Mouse (Mus musculus) cerebellum, adult 11-12 months (tissue): ENCODE measurements around the gene Yipf2.
"Not testable (repeated sequence)": the region's sequence is repeated elsewhere in the genome, so short reads cannot be mapped to it uniquely, and the experiment has no call there.

Experiments used
- DNase-seq: peaks from one replicate; pipeline ENCODE4 v3.0.0; 2022

The Yipf2 gene

GRCm38 (mm10) chr9:21555198-21555742, 37.4 kb downstream of the Yipf2 start:
- DNase-seq, result no peak

- DNase-seq, result no peak
Observed at GRCm38 (mm10) chr9:21553607-21554273, 38.9 kb downstream of the Yipf2 start.

DNA sequence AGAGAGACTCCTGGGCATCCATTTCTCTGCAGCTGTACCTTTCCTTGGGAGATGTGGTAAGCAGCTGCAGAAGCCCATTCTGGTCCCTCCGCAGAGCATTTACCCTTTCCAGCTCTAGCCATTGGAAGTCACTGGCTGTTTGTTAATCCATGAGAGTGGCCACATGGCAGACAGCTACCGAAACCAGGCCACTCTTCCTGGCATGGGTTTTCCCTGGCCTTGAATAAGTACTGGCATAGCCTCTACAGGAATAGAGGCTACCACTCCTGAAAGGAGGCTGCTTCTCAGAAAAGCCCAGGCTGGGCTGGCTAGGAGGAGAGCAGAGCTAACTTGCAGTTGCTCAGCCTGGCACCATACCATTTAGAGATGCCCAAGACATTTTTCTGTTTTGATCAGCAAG, 41.6 kb downstream of the Yipf2 start:
- peak; percentile 28 for DNase-seq

DNA sequence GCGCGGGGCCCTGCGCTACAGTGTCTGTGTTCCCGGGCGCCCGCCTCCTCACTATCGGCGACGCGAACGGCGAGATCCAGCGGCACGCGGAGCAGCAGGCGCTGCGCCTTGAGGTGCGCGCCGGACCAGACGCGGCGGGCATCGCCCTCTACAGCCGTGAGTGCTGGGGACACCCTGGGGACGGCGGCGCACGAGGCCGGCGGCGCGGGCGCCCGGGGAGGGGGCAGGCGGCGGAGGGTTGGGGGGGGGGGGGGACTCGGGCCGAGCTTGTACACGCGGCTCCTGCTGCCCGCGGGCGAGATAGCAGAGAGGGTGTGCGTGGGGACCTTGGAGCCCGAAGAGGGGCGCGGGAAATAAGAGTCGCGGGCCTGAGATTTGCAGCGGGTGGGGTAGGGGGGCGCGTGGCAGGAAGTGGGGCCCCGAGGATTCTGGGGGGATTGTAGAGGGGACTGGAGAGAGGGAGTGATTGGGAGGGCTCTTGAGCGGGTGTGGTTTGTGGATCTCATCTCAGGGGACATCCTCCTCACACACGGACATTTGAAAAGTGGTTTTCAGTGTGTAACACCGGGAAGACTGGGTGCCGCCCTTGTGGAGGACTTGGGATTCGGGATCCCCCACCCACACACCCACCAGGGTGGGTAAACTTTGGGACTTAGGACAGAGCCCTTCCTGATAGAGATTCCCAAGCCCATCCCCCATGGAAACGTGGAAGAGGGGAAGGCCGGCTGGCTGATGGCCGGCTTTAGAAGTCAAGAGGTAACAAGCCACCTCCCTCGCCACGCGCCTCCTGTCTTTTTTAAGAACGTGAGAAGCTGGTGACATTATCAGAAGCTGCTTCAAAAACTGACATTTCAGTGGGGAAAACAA, 45.3 kb downstream of the Yipf2 start:
- DNase-seq, result peak; percentile 73

- DNase-seq, result peak; percentile 74
Observed at GRCm38 (mm10) chr9:21546789-21547074, 45.9 kb downstream of the Yipf2 start, which contains the start of gene Carm1. Gene Carm1, plus strand, starts transcription at chr9:21546894.

DNA sequence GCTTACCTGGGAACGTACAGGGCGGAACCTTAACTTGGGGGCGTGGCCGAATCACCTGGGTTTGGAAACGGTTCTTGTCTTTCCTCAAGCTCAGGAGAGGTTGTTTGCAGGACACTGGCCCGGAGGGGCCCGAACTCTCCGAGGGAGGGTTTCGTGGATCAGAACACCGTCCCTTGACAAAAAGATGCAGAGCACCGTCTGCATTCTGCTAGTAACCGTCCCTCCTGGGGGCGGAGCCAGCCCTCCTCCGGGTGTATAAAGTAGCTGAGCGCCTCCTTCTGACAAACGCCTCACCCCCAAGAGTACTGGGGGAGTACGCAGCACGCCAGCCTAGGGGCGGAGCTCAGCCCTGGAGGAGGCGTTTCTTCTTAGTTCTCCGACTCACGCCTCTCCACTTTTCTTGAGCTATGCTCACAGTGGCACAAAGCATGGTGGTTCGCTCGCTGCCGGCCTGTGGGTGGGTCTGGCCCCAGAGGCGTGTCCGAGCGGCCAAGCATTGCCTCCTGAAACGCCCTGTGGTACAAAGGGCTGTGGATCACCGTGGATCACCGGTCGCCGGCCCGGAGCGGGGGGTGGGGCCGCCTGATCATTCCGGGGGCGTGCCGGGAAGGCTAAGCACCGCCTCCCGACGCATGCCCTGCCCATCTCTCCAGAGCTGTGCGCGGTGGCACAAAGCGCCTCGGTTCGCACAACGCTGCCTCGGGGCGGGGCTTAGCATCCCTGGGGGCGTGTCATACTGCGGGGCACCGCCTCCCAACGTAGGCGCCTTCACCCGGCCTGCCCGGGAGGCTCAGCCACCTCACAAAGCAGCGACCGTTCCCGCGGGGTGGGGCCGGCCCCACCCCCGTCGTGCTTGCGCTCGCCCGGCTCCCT, 46.5 kb downstream of the Yipf2 start:
- DNase-seq, result peak; percentile 99

DNA sequence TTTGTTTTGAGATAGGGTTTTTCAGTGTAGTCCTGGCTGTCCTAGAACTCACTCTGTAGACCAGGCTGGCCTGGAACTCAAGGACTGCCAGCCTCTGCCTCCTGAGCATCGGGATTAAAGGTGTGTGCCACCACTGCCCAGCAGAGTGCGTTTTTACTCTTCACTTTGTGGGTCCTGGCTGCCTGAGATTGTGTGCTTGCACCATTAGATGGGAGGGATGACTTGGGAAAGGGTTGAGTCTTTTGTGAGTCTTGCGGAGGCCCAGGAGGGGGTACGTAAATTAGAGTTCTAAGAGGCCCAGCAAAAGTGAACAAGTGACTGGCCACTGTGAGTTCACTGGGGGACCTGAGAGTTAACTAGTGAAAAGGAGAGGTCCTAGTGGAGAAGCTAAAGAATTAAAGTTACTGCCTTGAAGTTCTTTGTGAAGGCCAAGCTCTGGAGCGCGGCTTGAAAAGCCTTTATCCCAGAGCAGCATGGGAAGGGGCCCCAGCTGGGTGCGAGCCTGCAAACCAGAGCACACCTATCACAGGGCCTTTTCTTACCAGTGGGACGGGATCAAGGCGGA, 47.2 kb downstream of the Yipf2 start:
- no peak for DNase-seq

- DNase-seq, result not testable (repeated sequence)
Observed at GRCm38 (mm10) chr9:21542001-21542400, 50.6 kb downstream of the Yipf2 start.

DNA sequence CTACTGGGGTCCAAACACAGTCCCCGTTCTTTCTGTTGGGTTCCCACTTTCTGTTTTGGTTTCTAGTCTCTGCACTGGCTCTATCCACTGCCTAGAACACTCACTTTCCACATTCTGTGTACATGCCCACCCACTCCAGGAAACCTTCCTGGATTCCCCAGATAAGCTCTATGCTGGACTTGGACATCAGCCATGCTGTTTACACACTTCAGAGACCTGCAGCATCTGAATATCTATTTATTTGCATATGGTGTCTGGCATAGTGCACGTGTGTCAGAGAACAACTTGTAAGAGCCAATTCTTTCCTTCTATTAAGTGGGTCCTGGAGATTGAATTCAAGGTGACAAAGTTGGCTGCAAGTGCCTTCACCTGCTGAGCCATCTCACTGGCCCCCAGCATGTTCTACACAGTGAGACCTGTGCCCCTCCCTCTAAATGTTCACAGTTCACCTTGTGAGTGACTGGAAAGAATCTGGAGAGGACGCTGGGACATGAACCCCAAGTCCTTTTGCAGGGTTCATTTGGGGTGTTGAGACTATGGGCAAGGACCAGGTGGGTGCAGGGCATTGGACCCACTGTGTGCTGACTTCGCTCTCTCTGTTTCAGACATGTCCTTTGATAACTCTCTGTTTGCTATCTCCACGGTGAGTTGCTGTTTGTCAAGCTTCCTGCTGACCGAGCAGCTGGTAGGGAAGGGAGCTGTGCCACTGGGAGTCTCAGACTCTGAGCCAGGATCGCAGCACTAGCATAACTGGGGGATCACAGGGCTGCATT, 52.5 kb downstream of the Yipf2 start:
- DNase-seq, result no peak
